Mouse (Mus musculus) lung, embryonic 14.5 days (tissue): Measurements from ENCODE around the gene Cfap58. TPM values are rescaled to one million over a fixed set of nuclear protein-coding genes. Genes with fewer than 3 reads are reported as not detected.

Experiments
- ATAC-seq: fragments of 200-750 bp; cut with Nextera tagmentation; 2 replicates; pipeline ENCODE4 v1.8.0; 2017; ENCODE audit warnings: mild to moderate bottlenecking, moderate TSS enrichment, moderate library complexity; ENCODE audit not compliant: insufficient read depth
- DNase-seq: peaks from one replicate; pipeline ENCODE4 v3.0.0-alpha.2; 2015
- H3K27ac ChIP-seq: fragments of 300-500 bp; sonication (generic); 2 replicates; pipeline ENCODE4 v1.5.1; 2014; ENCODE audit warnings: low read depth, mild to moderate bottlenecking, moderate library complexity
- H3K27me3 ChIP-seq: fragments of 300-500 bp; sonication (generic); 2 replicates; pipeline ENCODE4 v1.6.1; 2014; ENCODE audit warnings: low read length, control low read depth; ENCODE audit not compliant: insufficient read depth
- H3K36me3 ChIP-seq: fragments of 300-500 bp; sonication (generic); 2 replicates; pipeline ENCODE4 v1.6.1; 2014; ENCODE audit warnings: control low read depth; ENCODE audit not compliant: insufficient read depth
- H3K4me1 ChIP-seq: fragments of 300-500 bp; sonication (generic); 2 replicates; pipeline ENCODE4 v1.6.1; 2014; ENCODE audit warnings: antibody characterized with exemption, control low read depth; ENCODE audit not compliant: insufficient read depth
- H3K4me2 ChIP-seq: fragments of 300-500 bp; sonication (generic); 2 replicates; pipeline ENCODE4 v1.6.1; 2014; ENCODE audit warnings: mild to moderate bottlenecking
- H3K4me3 ChIP-seq: fragments of 300-500 bp; sonication (generic); 2 replicates; pipeline ENCODE4 v1.5.1; 2014; ENCODE audit warnings: low read depth, low read length
- H3K9ac ChIP-seq: fragments of 300-500 bp; sonication (generic); 2 replicates; pipeline ENCODE4 v1.6.1; 2014
- H3K9me3 ChIP-seq: fragments of 300-500 bp; sonication (generic); 2 replicates; pipeline ENCODE4 v1.6.1; 2016; ENCODE audit warnings: low read depth, low read length, control low read depth
- CTCF ChIP-seq: IDR thresholded peaks from 2 replicates; pipeline ENCODE4 v1.5.1; 2016; ENCODE audit warnings: antibody characterized with exemption, low read depth
- WGBS: fragments of 180-500 bp; shearing (Covaris S2); extraction: QIAGEN DNeasy Blood & Tissue Kit; methylation state at CpG from one replicate; pipeline ENCODE4 v1.1.7; 2014; 5-methylcytosine and 5-hydroxymethylcytosine counted together
- polyA plus RNA-seq: library from polyadenylated mRNA; unstranded; fragments of >200 nt; fragmentation: Nextera tagmentation; extraction: Ambion mirVana; gene quantifications from 2 replicates; pipeline ENCODE4 v1.2.1, GENCODE M21; 2014

Gene Cfap58
- polyA plus RNA-seq, 1 experiment from 2014 or later = not detected

DNA sequence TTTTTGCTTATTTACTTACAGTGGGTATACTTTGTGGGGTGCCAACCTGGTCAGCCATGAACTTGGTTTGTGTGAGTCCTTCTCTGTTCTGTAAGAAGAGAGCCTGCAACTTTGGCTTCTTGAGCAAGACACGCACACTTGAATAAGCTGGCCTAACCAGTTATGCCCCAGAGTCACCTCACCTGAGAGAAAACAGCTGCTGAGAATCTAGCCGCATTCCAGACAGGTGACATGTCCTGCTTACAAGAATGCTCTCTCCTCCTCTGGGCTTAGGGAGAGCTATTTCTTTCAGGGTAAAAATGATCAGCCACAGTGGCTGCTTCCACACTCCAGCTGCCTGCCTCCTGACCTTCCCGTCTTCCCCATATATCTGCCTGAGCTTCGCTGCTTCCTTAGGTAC is 8.4 kb upstream of the Cfap58 start:
- ATAC-seq = peak; percentile 66
- Histone ChIP-seq H3K36me3 (no peaks in the 10 kb centered on the region), H3K4me2 (no peak overlapping the region), H3K27ac (peak overlapping the region; percentile 78), H3K9ac (no peak overlapping the region), H3K9me3 (no peaks in the 10 kb centered on the region), H3K27me3 (no peaks in the 10 kb centered on the region), H3K4me3 (no peak overlapping the region), H3K4me1 (peaks cover 6% of the 10 kb centered on the region; the same call in 1 of the 2 replicates)
- 49% methylated on average over 4 of the region's 4 CpGs for WGBS
- no peak for TF ChIP-seq CTCF
- DNase-seq = peak; percentile 79

DNA sequence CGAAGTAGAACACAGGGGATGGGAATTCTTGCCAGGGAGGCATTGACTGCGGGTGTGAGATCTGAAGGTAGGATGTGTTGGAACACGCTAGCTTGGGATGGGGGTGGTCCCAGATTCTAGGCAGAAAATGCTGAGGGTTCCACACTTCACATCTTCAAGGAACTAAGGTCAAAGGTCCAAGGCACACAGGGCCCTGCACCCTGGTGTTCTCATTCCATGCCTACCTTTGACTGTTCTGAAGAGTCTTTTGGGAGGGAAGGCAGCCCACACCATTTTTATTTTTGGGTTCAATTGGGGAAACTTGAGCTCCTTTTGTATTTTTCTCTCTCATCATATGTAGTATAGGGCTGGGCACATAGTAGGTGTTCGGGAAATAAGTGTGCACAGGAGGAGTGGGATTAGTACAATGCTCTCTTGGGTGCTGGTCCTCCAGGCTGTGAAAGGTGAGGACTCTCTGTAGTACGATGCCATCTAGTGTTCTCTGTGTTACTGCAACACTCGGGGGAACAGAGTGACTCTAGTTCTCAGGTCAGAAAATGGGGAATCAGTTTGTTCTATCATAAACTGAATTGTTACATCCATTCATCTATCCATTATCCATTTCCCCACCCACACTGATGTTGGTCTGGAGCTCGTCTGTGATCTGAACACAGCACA is 5.4 kb upstream of the Cfap58 start:
- DNase-seq (peak; percentile 85), ATAC-seq (peak; percentile 30; the same call in 1 of the 2 replicates)
- peaks cover 6% of the 10 kb centered on the region; the same call in 1 of the 2 replicates for H3K4me1 ChIP-seq
- H3K4me3 ChIP-seq = no peak overlapping the region
- H3K27ac ChIP-seq = no peak overlapping the region
- WGBS = 39% methylated on average over 7 of the region's 7 CpGs
- no peak overlapping the region for H3K4me2 ChIP-seq
- no peaks in the 10 kb centered on the region for H3K9me3 ChIP-seq
- H3K36me3 ChIP-seq = no peaks in the 10 kb centered on the region
- TF ChIP-seq CTCF = peak; percentile 86
- H3K27me3 ChIP-seq = no peaks in the 10 kb centered on the region
- no peak overlapping the region for H3K9ac ChIP-seq

DNA sequence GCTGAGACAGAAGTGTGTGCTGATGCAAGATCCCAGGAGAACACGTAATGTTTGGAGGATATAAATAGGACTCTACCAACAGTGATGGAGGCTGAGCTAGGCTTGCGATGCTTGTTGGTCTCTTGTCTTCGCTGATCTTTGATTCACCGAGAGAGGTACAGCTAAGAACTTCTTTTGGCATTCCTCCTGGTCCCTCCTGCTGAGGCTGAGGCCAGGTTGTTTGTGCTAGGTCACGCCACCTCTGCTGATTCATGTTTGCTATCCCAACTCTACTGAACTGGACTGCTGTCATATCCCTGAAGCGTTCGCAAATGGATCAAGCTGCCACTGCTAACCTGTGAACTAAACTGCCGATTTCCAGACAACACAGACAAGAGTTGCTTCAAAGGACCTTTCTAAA is 3.3 kb upstream of the Cfap58 start:
- Histone ChIP-seq H3K4me1 (peaks cover 6% of the 10 kb centered on the region; the same call in 1 of the 2 replicates), H3K27ac (no peak overlapping the region), H3K4me2 (no peak overlapping the region), H3K27me3 (0 out of 2 replicates have a peak, but pooled peaks cover 6% of the 10 kb centered on the region), H3K36me3 (no peaks in the 10 kb centered on the region), H3K4me3 (no peak overlapping the region), H3K9me3 (no peaks in the 10 kb centered on the region), H3K9ac (no peak overlapping the region)
- no peak for TF ChIP-seq CTCF
- 86% methylated on average over 8 of the region's 8 CpGs for WGBS
- DNase-seq (no peak), ATAC-seq (no peak)

DNA sequence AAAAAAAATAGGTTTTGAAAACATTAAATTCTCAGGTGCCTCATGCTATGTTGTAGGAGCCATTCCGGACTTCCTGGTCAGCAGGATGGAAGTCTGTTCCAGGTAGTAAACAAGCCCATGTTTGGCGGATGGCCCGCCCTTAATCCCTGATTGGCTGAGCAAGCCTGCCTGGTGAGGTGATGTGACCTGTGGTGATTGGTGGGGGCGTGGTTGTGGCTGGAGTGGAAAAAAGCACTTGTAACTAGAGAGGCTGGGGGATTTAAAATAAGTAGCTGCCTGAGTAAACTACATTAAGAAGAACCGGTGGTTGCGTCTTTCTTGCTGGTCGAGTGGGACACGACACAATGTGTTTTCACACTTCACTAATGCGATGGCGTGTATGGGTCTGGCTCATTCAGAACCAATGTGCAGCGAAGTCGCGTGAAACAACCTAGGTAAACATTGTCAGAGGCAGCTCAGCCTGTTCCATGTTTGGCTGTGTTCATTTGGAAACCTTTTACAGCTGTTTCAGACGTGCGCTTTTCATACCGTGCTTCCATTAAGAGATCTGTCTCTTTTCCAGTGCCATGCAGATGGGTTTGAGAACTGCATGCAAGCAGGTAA is 2.7 kb upstream of the Cfap58 start:
- Histone ChIP-seq H3K9me3 (no peaks in the 10 kb centered on the region), H3K4me1 (peaks cover under 1% of the 10 kb centered on the region; the same call in 1 of the 2 replicates), H3K27me3 (0 out of 2 replicates have a peak, but pooled peaks cover 6% of the 10 kb centered on the region), H3K36me3 (no peaks in the 10 kb centered on the region), H3K4me3 (no peak overlapping the region), H3K9ac (no peak overlapping the region), H3K4me2 (no peak overlapping the region), H3K27ac (no peak overlapping the region)
- ATAC-seq (no peak), DNase-seq (no peak)
- TF ChIP-seq CTCF = no peak
- 54% methylated on average over 16 of the region's 16 CpGs for WGBS

DNA sequence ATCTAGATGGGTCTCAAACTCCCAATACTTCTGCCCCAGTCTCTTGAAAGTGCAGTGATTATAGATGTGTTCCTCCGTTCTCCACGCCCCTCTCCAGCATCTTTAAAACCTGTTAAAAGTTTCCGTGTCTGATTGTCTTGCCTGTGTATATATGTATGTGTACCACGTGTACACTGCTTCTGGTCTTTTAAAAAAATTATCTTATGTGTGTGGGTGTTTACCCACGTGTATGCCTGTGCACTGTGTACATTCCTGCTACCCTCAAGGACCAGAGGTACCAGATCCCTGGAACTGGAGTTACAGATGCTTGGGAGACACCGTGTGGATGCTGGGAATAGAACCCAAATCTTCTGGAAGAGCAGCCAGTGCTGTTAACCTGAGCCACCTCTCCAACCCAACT is 1.9 kb upstream of the Cfap58 start:
- ATAC-seq = no peak
- Histone ChIP-seq H3K4me1 (no peaks in the 10 kb centered on the region), H3K9ac (no peak overlapping the region), H3K36me3 (no peaks in the 10 kb centered on the region), H3K27me3 (0 out of 2 replicates have a peak, but pooled peaks cover 6% of the 10 kb centered on the region), H3K4me2 (no peak overlapping the region), H3K9me3 (no peaks in the 10 kb centered on the region), H3K27ac (no peak overlapping the region), H3K4me3 (no peak overlapping the region)
- DNase-seq = no peak
- no peak for TF ChIP-seq CTCF
- WGBS = 68% methylated on average over 6 of the region's 6 CpGs

DNA sequence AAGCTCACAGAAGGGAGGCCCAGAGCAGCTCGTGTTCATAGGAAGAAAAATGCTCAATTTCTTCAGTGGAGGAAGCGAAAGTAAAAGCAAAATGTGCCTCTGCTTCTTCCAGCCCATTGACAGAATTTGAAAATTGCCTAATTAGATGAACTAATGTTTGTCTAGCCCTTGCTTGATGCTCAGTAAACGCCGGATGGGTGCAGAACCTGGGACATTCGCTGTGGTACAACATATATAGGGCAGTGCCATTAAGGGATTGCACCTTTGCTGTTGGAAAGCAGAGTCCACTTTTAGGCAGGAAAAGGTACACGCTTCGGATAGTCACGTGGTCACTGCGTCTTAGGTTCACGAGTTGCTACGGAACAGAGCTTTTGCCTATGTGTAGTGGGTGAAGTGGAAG is 985 bp upstream of the Cfap58 start:
- H3K9ac ChIP-seq = no peak overlapping the region
- DNase-seq (no peak), ATAC-seq (no peak)
- TF ChIP-seq CTCF = no peak
- 0 out of 2 replicates have a peak, but pooled peaks cover 6% of the 10 kb centered on the region for H3K27me3 ChIP-seq
- H3K27ac ChIP-seq = no peak overlapping the region
- no peaks in the 10 kb centered on the region for H3K4me1 ChIP-seq
- H3K36me3 ChIP-seq = no peaks in the 10 kb centered on the region
- WGBS = 85% methylated on average over 11 of the region's 11 CpGs
- no peak overlapping the region for H3K4me3 ChIP-seq
- no peak overlapping the region for H3K4me2 ChIP-seq
- no peaks in the 10 kb centered on the region for H3K9me3 ChIP-seq

DNA sequence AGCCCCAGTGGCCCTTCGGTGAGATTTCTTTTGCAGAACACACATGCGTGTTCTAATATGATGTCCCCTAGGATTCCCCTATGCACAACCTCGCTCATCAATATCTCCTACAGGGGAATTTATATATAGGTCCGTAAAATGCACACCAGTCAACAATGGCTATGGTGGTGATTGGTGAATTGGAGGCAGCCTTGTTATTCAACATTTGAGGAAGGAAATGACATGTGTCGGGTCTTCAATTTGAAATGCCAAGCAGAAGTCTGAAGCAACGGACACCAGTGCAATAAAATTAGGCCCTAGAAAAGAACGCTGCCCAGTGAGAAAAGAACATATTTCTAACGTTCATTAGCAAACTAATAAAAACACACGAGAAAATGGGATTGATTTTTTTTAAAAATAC is 537 bp upstream of the Cfap58 start:
- DNase-seq (no peak), ATAC-seq (no peak)
- Histone ChIP-seq H3K36me3 (no peaks in the 10 kb centered on the region), H3K27ac (no peak overlapping the region), H3K9ac (no peak overlapping the region), H3K9me3 (no peaks in the 10 kb centered on the region), H3K27me3 (0 out of 2 replicates have a peak, but pooled peaks cover 6% of the 10 kb centered on the region), H3K4me3 (no peak overlapping the region), H3K4me1 (no peaks in the 10 kb centered on the region), H3K4me2 (peak overlapping the region; percentile 66)
- WGBS = 68% methylated on average over 9 of the region's 9 CpGs
- TF ChIP-seq CTCF = no peak
